Mouse (Mus musculus) embryonic facial prominence, embryonic 15.5 days (tissue): ENCODE measurements around the gene Rps15. TPM values are rescaled to one million over a fixed set of nuclear protein-coding genes. Genes with fewer than 3 reads are reported as not detected.

Source experiments
- ATAC-seq: fragments of 200-750 bp; cut with Nextera tagmentation; 2 replicates; pipeline ENCODE4 v1.8.0; 2017; ENCODE audit warnings: low read depth, moderate TSS enrichment; ENCODE audit not compliant: insufficient number of reproducible peaks, low FRiP score, low TSS enrichment
- H3K27ac ChIP-seq: fragments of 300-500 bp; sonication (generic); replicated peaks from 2 replicates; pipeline ENCODE4 v1.5.1; 2015; ENCODE audit warnings: mild to moderate bottlenecking, inconsistent platforms
- H3K27me3 ChIP-seq: fragments of 300-500 bp; sonication (generic); 2 replicates; pipeline ENCODE4 v1.6.1; 2015; ENCODE audit warnings: inconsistent platforms
- H3K36me3 ChIP-seq: fragments of 300-500 bp; sonication (generic); 2 replicates; pipeline ENCODE4 v1.6.1; 2015; ENCODE audit warnings: mild to moderate bottlenecking, inconsistent platforms
- H3K4me1 ChIP-seq: fragments of 300-500 bp; sonication (generic); 2 replicates; pipeline ENCODE4 v1.6.1; 2015; ENCODE audit warnings: inconsistent platforms
- H3K4me2 ChIP-seq: fragments of 300-500 bp; sonication (generic); replicated peaks from 2 replicates; pipeline ENCODE4 v1.6.1; 2015; ENCODE audit warnings: mild to moderate bottlenecking, inconsistent platforms
- H3K4me3 ChIP-seq: fragments of 300-500 bp; sonication (generic); replicated peaks from 2 replicates; pipeline ENCODE4 v1.5.1; 2015; ENCODE audit warnings: mild to moderate bottlenecking, inconsistent platforms
- H3K9ac ChIP-seq: fragments of 300-500 bp; sonication (generic); 2 replicates; pipeline ENCODE4 v1.6.1; 2015; ENCODE audit warnings: inconsistent platforms
- H3K9me3 ChIP-seq: fragments of 300-500 bp; sonication (generic); replicated peaks from 2 replicates; pipeline ENCODE4 v1.6.1; 2016; ENCODE audit warnings: inconsistent platforms
- WGBS: fragments of 180-500 bp; shearing (Covaris S2); methylation state at CpG from one replicate; pipeline ENCODE4 v1.1.7; 2015; 5-methylcytosine and 5-hydroxymethylcytosine counted together
- polyA plus RNA-seq: library from polyadenylated mRNA; unstranded; fragments of >200 nt; fragmentation: Nextera tagmentation; extraction: Ambion mirVana; gene quantifications from 2 replicates; pipeline ENCODE4 v1.2.1, GENCODE M21; 2015

Rps15 gene
- polyA plus RNA-seq, 1 experiment from 2014 or later, result 969 TPM

DNA sequence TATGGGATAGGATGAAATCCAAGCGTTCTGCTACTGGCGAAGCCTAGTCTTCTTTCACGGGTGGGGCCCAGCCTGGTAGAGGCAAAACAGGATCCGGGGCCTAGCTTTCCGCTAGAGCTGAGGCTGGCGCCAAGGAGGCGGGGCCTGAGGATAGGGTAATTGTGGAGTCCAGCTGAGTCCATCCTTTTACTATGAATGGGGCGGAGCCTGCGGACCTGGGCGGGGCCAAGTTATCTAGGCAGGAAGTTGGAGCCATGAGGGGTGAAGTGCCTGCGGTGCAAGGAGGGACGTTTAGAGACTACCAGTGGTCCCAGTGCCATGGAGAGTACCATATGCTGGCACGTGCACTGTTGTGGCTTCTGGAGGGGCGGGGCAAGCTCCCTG, 30.7 kb upstream of the Rps15 start:
- Histone ChIP-seq H3K4me2 (peak overlapping the region; percentile 88), H3K27ac (peak overlapping the region; percentile 97), H3K4me1 (peaks cover 45% of the 10 kb centered on the region), H3K36me3 (peaks cover 20% of the 10 kb centered on the region), H3K9me3 (no peaks in the 10 kb centered on the region), H3K27me3 (no peaks in the 10 kb centered on the region), H3K4me3 (peak overlapping the region; percentile 57), H3K9ac (peak overlapping the region; percentile 24)
- 1% methylated on average over 14 of the region's 14 CpGs for WGBS
- peak; percentile 77 for ATAC-seq

DNA sequence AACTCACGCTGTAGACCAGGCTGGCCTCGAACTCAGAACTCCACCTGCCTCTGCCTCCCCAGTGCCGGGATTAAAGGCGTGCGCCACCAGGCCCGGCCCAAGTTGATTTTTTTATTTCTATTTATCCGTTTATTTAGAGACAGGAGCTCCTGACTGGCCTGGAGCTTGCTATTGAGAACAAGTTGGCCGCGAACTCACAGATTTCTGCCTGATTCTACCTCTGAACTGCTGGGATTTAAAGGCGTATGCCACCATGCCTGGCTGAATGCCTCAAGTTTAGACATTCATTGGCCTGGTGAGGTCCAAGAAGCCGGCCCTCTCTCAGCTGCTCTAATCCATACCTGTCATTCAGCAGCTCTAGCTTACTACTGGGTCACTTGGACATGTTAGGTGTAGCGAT, 30.1 kb upstream of the Rps15 start:
- H3K9ac ChIP-seq, result no peak overlapping the region
- H3K27ac ChIP-seq, result peak overlapping the region; percentile 97
- H3K27me3 ChIP-seq, result no peaks in the 10 kb centered on the region
- no peaks in the 10 kb centered on the region for H3K9me3 ChIP-seq
- WGBS, result 74% methylated on average over 12 of the region's 12 CpGs
- peak overlapping the region; percentile 88 for H3K4me2 ChIP-seq
- H3K4me1 ChIP-seq, result peaks cover 51% of the 10 kb centered on the region
- H3K36me3 ChIP-seq, result peaks cover 14% of the 10 kb centered on the region
- peak overlapping the region; percentile 57 for H3K4me3 ChIP-seq
- no peak for ATAC-seq

DNA sequence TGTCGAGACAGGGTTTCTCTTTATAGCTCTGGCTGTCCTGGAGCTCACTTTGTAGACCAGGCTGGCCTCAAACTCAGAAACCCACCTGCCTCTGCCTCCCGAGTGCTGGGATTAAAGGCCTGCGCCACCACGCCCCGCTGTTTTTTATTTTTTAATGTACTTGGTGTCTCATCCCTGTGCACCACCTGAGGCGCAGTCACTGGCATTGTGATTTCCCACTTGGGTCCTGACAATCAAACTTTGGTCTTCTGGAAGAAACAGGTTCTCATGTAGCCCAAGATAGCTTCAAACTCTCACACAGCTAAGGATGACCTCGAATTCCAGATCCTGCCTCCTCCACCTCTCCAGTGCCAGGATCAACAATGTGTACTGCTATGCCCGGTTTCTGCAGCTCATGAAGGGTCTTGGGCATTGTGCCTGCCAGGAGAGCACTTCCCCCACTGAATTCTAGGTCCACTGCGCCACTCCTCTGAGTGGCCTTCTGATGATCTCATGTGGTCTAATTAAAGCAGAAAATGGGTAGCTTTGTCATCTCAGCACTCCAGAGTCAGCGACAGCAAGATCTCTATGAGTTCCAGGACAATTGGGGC, 29.4 kb upstream of the Rps15 start:
- Histone ChIP-seq H3K36me3 (peaks cover 16% of the 10 kb centered on the region), H3K4me3 (no peak overlapping the region), H3K9me3 (no peaks in the 10 kb centered on the region), H3K4me1 (peaks cover 58% of the 10 kb centered on the region), H3K9ac (no peak overlapping the region), H3K27me3 (no peaks in the 10 kb centered on the region), H3K4me2 (no peak overlapping the region), H3K27ac (no peak overlapping the region; the same call in 1 of the 2 replicates)
- WGBS, result 90% methylated on average over 10 of the region's 10 CpGs
- ATAC-seq, result no peak

DNA sequence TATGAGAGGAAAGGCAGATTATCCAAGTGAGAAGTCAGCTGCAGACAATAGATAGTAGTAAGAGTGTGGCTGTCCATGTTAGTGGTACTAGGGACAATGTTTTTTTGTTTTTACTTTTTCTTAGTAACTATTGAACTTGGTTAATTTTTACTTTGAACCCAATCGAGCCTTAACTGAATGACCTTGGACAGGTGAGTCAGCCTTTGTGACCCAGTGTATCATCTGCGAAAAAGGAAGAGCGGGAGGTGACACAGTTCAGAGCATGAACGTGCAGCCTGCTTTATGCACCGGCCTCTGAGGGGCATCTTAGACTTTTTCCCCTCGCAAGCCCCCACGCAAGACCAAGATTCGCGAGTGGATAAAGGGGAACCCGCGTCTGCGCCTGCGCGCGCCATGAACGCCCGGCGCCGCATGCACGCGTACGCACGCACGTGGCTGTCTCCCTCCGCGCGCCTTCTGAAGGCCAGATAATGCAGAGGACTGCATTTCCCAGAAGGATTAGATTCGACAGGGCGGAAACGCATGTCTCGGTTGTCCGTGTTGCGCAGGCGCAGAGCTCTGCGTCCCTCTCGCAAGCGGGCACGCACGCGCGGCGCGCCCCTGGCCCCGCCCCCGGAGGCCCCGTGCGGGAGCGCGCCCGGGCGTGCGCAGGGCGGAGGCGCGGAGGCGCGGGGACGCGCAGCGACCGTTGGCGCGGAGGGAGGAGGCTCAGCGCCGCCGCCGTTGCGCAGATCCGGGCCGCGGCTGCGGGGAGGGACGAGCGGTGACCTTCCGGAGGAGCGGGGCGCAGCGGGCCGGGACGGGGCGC, 27.7 kb upstream of the Rps15 start:
- Histone ChIP-seq H3K27me3 (no peaks in the 10 kb centered on the region), H3K4me2 (peak overlapping the region; percentile 75), H3K9me3 (no peaks in the 10 kb centered on the region), H3K4me1 (peaks cover 62% of the 10 kb centered on the region), H3K4me3 (peak overlapping the region; percentile 92), H3K9ac (peak overlapping the region; percentile 98), H3K36me3 (peaks cover 11% of the 10 kb centered on the region; the same call in 1 of the 2 replicates), H3K27ac (peak overlapping the region; percentile 84)
- WGBS, result 1% methylated on average over 81 of the region's 81 CpGs
- peak; percentile 58 for ATAC-seq

DNA sequence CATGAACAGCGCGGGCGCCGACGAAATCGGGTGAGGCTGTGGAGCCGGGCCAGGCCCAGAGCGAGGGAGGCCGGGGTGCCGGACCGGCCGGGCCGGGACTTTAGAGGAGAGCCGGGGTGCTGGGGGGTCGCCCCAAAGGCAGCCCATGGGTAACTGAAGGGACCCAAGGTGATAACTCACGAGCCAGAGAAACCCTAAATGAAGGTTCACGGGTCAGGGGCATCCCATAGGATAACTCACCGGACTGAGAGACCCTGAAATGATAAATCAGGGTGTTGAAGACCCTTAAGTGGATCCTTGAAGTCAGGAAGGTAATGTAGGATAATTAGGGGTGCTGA, 27.1 kb upstream of the Rps15 start:
- Histone ChIP-seq H3K4me3 (peak overlapping the region; percentile 92), H3K9me3 (no peaks in the 10 kb centered on the region), H3K4me1 (peaks cover 61% of the 10 kb centered on the region), H3K27ac (peak overlapping the region; percentile 76), H3K27me3 (no peaks in the 10 kb centered on the region), H3K36me3 (peaks cover 11% of the 10 kb centered on the region; the same call in 1 of the 2 replicates), H3K9ac (peak overlapping the region; percentile 98), H3K4me2 (peak overlapping the region; percentile 75)
- ATAC-seq, result no peak
- WGBS, result under 1% methylated on average over 18 of the region's 18 CpGs

DNA sequence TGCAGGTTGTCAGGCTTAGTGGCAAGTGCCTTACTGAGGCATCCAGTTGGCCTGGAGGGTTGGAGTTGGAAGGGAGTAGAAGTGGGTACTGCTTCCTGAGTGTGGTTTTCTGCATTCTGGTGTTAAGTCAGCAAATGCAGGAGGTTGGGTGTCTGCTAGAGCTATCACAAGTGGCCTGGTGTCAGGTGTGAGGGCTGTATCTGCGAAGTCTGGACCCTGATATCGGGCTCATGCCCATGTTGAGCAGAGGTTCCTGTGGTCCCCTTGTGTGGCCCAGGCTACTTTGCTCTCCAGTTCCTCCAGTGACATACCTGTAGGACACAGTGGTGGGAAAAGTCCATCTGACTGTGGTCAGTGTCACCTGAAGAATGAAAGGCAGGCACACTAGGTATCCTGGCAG, 22.2 kb upstream of the Rps15 start:
- Histone ChIP-seq H3K27me3 (no peaks in the 10 kb centered on the region), H3K4me3 (no peak overlapping the region), H3K4me1 (peaks cover 67% of the 10 kb centered on the region), H3K27ac (no peak overlapping the region), H3K4me2 (no peak overlapping the region), H3K9me3 (no peaks in the 10 kb centered on the region), H3K9ac (no peak overlapping the region), H3K36me3 (peaks cover 33% of the 10 kb centered on the region)
- no peak for ATAC-seq
- WGBS, result 94% methylated on average over 2 of the region's 2 CpGs

DNA sequence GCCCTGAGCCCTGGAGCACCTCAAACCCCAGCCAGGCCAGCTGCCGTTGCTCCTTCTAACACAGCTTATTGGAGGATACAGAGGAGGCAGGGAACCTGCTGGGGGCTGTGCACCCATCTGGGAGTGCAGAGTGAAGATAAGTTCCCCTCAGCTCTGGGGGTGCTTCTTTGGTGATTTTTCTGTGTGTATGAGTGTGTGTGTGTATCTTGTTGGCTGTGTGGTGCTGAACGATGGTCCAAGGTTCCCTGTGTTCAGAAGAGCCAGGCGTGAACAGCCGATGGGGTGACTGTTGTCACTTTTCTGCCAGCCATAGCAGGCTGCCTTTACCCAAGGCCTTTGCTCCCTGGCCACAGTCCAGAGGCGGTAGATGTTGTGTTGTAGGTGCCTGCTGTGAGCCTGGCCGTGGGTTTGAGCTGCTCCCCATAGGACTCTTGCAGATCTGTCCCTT, 21.5 kb upstream of the Rps15 start:
- 70% methylated on average over 6 of the region's 6 CpGs for WGBS
- Histone ChIP-seq H3K9ac (0 out of 2 replicates have a peak overlapping the region, but pooled peaks have one; percentile 7), H3K27ac (no peak overlapping the region), H3K4me3 (no peak overlapping the region), H3K36me3 (peaks cover 38% of the 10 kb centered on the region), H3K4me2 (no peak overlapping the region), H3K9me3 (no peaks in the 10 kb centered on the region), H3K27me3 (no peaks in the 10 kb centered on the region), H3K4me1 (peaks cover 65% of the 10 kb centered on the region)
- no peak for ATAC-seq

DNA sequence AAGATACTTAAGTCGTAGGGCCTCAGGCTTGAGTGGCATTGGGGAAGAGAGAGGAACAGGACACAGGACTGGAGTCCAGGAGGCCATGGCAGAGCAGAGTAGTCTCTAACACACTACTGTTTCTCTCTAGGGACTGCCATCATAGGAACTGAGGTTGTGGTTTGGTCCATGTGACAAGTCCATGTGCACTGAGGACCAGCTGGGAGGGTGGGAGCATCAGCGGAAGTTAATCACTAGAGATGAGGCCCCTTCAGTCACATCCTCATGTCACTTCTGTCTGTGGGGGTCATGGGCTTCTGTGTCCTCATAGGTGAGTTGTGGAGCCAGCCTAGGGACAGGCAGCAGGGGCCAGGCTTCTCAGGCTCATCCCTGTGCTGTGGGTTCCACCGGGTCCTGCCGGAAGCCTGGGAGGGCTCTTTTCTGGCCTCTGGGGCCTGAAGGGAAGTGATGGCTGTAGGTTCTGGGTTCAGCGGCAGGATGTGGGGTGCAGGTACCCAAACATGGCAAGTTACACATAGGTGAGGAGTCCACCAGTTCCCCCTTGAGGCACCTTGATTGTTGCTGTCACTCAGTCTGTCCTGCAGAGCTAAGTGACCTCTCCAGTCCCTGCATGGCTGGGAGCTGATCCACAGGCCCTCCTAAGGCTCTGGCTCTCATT, 20.9 kb upstream of the Rps15 start:
- 0 out of 2 replicates have a peak overlapping the region, but pooled peaks have one; percentile 7 for H3K9ac ChIP-seq
- no peak for ATAC-seq
- no peak overlapping the region for H3K4me3 ChIP-seq
- no peaks in the 10 kb centered on the region for H3K9me3 ChIP-seq
- 76% methylated on average over 5 of the region's 5 CpGs for WGBS
- H3K36me3 ChIP-seq, result peaks cover 43% of the 10 kb centered on the region
- no peaks in the 10 kb centered on the region for H3K27me3 ChIP-seq
- no peak overlapping the region for H3K27ac ChIP-seq
- H3K4me2 ChIP-seq, result no peak overlapping the region
- H3K4me1 ChIP-seq, result peaks cover 59% of the 10 kb centered on the region

DNA sequence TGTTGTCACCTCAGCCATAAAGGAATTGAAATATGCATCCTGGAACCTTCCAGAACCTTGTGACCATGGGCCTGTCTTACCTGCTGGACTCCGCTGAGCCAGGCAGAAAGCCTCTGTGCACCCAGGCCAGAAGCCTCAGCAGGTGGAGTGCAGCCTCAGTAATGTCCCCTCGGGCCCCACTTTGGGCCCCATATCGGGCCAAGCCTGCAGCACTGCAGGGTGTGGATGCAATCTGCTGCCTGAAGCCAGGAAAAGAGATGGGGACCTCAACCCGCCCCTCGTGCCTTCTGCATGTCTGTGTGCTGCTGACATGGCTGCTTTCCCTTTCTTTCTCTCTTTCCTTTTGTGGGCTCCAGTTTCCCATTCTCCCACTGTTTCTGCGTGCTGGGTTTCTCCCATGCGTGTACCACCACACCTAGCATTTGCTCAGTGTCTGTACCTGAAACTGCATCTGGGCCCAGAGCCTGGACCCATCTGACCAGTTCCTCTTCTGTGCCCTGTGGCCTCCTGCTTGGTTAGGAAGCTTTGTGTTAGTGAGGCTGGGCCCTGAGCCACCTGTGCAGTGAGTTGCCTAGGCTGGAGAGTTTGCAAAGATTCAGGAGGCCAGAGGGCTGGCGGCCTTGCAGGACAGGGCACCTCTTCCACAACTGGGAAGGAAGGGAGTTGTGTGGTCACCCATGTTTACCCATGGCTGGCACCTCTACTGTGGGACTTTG, 20.2 kb upstream of the Rps15 start:
- no peak for ATAC-seq
- Histone ChIP-seq H3K27ac (no peak overlapping the region), H3K27me3 (no peaks in the 10 kb centered on the region), H3K4me1 (peaks cover 52% of the 10 kb centered on the region), H3K4me2 (no peak overlapping the region), H3K4me3 (no peak overlapping the region), H3K36me3 (peaks cover 50% of the 10 kb centered on the region), H3K9ac (no peak overlapping the region), H3K9me3 (no peaks in the 10 kb centered on the region)
- 91% methylated on average over 8 of the region's 8 CpGs for WGBS

DNA sequence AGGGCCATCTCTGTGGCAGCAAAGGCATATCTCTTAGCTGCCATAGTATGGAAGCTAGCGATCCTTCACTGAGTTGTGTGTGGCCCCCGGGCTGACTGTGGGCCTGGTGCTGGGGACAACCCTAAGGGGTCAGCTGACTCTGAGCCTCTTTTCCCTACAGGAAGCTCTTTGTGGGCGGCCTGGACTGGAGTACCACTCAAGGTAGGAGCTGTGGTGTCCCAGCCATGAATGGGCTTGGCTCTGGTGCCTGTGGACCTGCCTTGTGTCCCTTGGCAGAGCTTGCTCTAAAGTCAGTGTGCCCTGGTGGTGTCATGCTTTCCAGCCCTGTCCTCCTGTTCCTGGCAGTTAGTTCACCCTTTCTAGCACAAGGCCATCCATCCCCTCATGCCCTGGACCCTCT, 18.4 kb upstream of the Rps15 start:
- ATAC-seq, result no peak
- H3K9ac ChIP-seq, result peak overlapping the region; percentile 6; the same call in 1 of the 2 replicates
- no peaks in the 10 kb centered on the region for H3K9me3 ChIP-seq
- peaks cover 61% of the 10 kb centered on the region for H3K36me3 ChIP-seq
- no peak overlapping the region for H3K4me2 ChIP-seq
- 90% methylated on average over 3 of the region's 3 CpGs for WGBS
- peaks cover 36% of the 10 kb centered on the region for H3K4me1 ChIP-seq
- H3K27ac ChIP-seq, result no peak overlapping the region
- H3K27me3 ChIP-seq, result no peaks in the 10 kb centered on the region
- no peak overlapping the region for H3K4me3 ChIP-seq

DNA sequence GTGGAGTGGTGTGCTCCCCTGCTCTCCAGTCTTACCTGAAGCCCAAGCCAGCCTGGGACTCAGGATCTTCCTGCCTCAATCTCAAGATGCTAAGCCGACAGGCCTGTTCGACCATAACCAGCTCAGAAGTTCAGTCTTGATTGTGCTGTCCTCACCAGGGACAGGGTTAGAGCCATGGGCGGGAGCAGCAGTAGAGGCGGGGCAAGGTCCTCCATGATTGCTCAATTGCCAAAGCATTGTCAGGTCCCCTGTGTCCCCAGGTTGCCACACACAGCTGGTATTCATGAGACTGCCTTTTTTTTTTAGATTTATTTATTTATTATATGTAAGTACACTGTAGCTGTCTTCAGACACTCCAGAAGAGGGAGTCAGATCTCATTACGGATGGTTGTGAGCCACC, 16.0 kb upstream of the Rps15 start:
- no peaks in the 10 kb centered on the region for H3K27me3 ChIP-seq
- H3K4me2 ChIP-seq, result no peak overlapping the region
- peaks cover 19% of the 10 kb centered on the region for H3K4me1 ChIP-seq
- no peaks in the 10 kb centered on the region for H3K9me3 ChIP-seq
- no peak overlapping the region for H3K27ac ChIP-seq
- ATAC-seq, result no peak
- no peak overlapping the region for H3K4me3 ChIP-seq
- peaks cover 77% of the 10 kb centered on the region for H3K36me3 ChIP-seq
- no peak overlapping the region for H3K9ac ChIP-seq
- 70% methylated on average over 5 of the region's 5 CpGs for WGBS
